ENCODE assay signal across 10 mouse cellular contexts in the genomic region with DNA sequence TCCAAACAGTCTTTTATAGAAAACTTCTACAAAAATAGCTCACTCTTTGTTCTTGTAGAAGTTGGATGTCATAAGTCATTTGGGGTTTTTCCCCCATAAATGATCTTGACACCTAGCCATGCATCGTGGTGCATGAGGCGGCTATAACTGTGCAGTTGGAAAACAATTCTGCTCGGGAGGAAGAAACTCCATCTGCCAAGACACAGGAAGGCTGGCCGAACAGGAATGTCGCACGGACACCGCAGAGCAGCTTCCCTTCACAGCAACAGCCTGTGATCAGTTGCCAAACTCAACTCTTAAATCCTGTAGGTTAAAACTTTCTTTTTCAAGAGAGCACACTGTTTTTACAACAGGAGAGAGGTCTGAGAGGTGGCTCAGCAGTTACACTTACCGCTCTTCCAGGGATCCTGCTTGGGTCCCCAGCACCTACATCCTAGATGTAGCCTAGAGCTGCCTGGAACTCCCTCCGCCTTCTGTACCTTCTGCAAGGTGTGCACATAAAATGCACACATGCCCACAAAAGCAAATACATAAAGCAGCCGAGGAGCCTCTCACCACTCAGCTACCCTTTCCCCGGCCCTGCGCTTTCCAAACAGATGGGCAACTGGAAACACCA. TPM values are rescaled to one million over a fixed set of nuclear protein-coding genes. Genes with fewer than 3 reads are reported as not detected.
DNase-seq lines count a peak whose midpoint lies in the region; ATAC-seq lines count a peak whose summit lies in the region.
"Had no signal": no experiment of that assay in that cellular context is flagged by ENCODE, and none has a peak within 500 bp of the region (broad histone marks: within the 10 kb centered on the region; RNA-seq: fewer than 3 reads in every experiment).

No protein-coding gene starts in this region.

- peak overlapping the region; percentile 31; the same call in 1 of the 2 replicates for H3K27ac ChIP-seq in forebrain, embryonic 12.5 days
- H3K27ac ChIP-seq in forebrain, embryonic 16.5 days (ENCODE audit: low read length) = no peak overlapping the region
- peak overlapping the region; percentile 86 for H3K27ac ChIP-seq in limb, embryonic 15.5 days

- no peak overlapping the region for H3K4me3 ChIP-seq in forebrain, embryonic 12.5 days (replicated peaks)
- no peak overlapping the region for H3K4me3 ChIP-seq in forebrain, embryonic 16.5 days (replicated peaks; ENCODE audit: low read length)
- peak overlapping the region; percentile 7; the same call in 1 of the 2 replicates for H3K4me3 ChIP-seq in limb, embryonic 15.5 days
- H3K4me3 ChIP-seq: erythroblast, embryonic 14.5 days had no signal

- H3K36me3 ChIP-seq in forebrain, embryonic 12.5 days (replicated peaks) = no peaks in the 10 kb centered on the region
- no peaks in the 10 kb centered on the region for H3K36me3 ChIP-seq in forebrain, embryonic 16.5 days (ENCODE audit: control insufficient read depth, insufficient read depth)
- no peaks in the 10 kb centered on the region for H3K36me3 ChIP-seq in limb, embryonic 15.5 days

- ATAC-seq in forebrain, embryonic 12.5 days (ENCODE audit: low FRiP score) = no peak
- no peak for ATAC-seq in forebrain, embryonic 16.5 days
- ATAC-seq in limb, embryonic 15.5 days (ENCODE audit: insufficient number of reproducible peaks, low FRiP score, low TSS enrichment, low read depth) = no peak
- ATAC-seq in megakaryocyte progenitor cell, adult 5-6 weeks (replicated peaks; ENCODE audit: poor library complexity) = no peak

- no peak overlapping the region for H3K4me2 ChIP-seq in forebrain, embryonic 12.5 days
- no peak overlapping the region for H3K4me2 ChIP-seq in forebrain, embryonic 16.5 days (ENCODE audit: low read length)
- H3K4me2 ChIP-seq in limb, embryonic 15.5 days = peak overlapping the region; percentile 36

- no peak overlapping the region for H3K9ac ChIP-seq in forebrain, embryonic 12.5 days
- no peak overlapping the region for H3K9ac ChIP-seq in forebrain, embryonic 16.5 days (replicated peaks; ENCODE audit: low read depth, low read length)
- H3K9ac ChIP-seq in limb, embryonic 15.5 days = no peak overlapping the region

- WGBS in forebrain, embryonic 12.5 days = 84% methylated on average over 12 of the region's 12 CpGs
- WGBS in forebrain, embryonic 16.5 days = 76% methylated on average over 12 of the region's 12 CpGs
- WGBS in limb, embryonic 15.5 days = 18% methylated on average over 12 of the region's 12 CpGs

- DNase-seq in cerebellum, adult 11-12 months = peak; percentile 81
- peak; percentile 25 to 32 for DNase-seq in heart, postnatal 14 days
- DNase-seq in layer of hippocampus, postnatal 36 days = no peak
- DNase-seq in layer of hippocampus, adult 11-12 months (ENCODE audit: low spot score) = no peak

- no peaks in the 10 kb centered on the region for H3K27me3 ChIP-seq in forebrain, embryonic 12.5 days
- no peaks in the 10 kb centered on the region for H3K27me3 ChIP-seq in forebrain, embryonic 16.5 days (replicated peaks; ENCODE audit: control insufficient read depth, insufficient read depth, low read length)
- no peaks in the 10 kb centered on the region for H3K27me3 ChIP-seq in limb, embryonic 15.5 days
- H3K27me3 ChIP-seq: CH12.LX had no signal

- H3K9me3 ChIP-seq in forebrain, embryonic 12.5 days = no peaks in the 10 kb centered on the region
- H3K9me3 ChIP-seq in forebrain, embryonic 16.5 days (ENCODE audit: control insufficient read depth, low read length) = no peaks in the 10 kb centered on the region
- H3K9me3 ChIP-seq in limb, embryonic 15.5 days = no peaks in the 10 kb centered on the region

- H3K4me1 ChIP-seq in forebrain, embryonic 12.5 days = peaks cover 10% of the 10 kb centered on the region; the same call in 1 of the 2 replicates
- no peaks in the 10 kb centered on the region for H3K4me1 ChIP-seq in forebrain, embryonic 16.5 days (replicated peaks; ENCODE audit: control insufficient read depth, insufficient read depth, low read length)
- H3K4me1 ChIP-seq in limb, embryonic 15.5 days = peaks cover 34% of the 10 kb centered on the region

- intact Hi-C loops in heart, postnatal 14 days (cut with DNase I) = no loop called here

RNA-seq across cellular contexts. Expression of a gene that starts 29.4 kb away (rescaled TPM):
- polyA plus RNA-seq in forebrain, embryonic 12.5 days (2016; fragmentation: Nextera tagmentation; extraction: Ambion mirVana) = 6.7 and 6.9 TPM in 2 replicates
- 2.0 and 3.4 TPM in 2 replicates for polyA plus RNA-seq in forebrain, embryonic 16.5 days (2015; fragmentation: Nextera tagmentation; extraction: Ambion mirVana)
- total RNA-seq in heart, postnatal 14 days (2021) = 10 to 100 TPM; 21.9 to 22.5 TPM
- polyA plus RNA-seq in limb, embryonic 15.5 days (2015; fragmentation: Nextera tagmentation; extraction: Ambion mirVana) = 13.0 and 13.3 TPM in 2 replicates
- total RNA-seq in layer of hippocampus, postnatal 36 days (2021) = 1 to 10 TPM; 5.3 to 7.2 TPM
- 6.5 and 9.8 TPM in 2 replicates for total RNA-seq in megakaryocyte progenitor cell, adult 5-6 weeks (2015)
- total RNA-seq in megakaryocyte progenitor cell, adult 5-6 weeks (2017) = 4.9 and 5.1 TPM in 2 replicates

Comparison
In these comparisons a context has a peak if more than half of its experiments do, and no peak if none do; other contexts are left out.
1. DNase-seq: peak in cerebellum, adult 11-12 months (single experiment) and heart, postnatal 14 days (2 of 2); none in layer of hippocampus, postnatal 36 days (0 of 2) and layer of hippocampus, adult 11-12 months (single experiment).